Comparison of ENCODE assay signal across 8 mouse cellular contexts in genomic region chr2:94407021-94407420, GRCm38 (mm10). TPM values are rescaled to one million over a fixed set of nuclear protein-coding genes. Genes with fewer than 3 reads are reported as not detected.
DNase-seq lines count a peak whose midpoint lies in the region; ATAC-seq and TF ChIP-seq lines count a peak whose summit lies in the region.

No protein-coding gene starts in this region.

- no peaks in the 10 kb centered on the region for H3K9me3 ChIP-seq in embryonic facial prominence, embryonic 10.5 days
- H3K9me3 ChIP-seq in intestine, embryonic 14.5 days (ENCODE audit: control insufficient read depth, low read length) = no peaks in the 10 kb centered on the region
- no peaks in the 10 kb centered on the region for H3K9me3 ChIP-seq in midbrain, embryonic 13.5 days

- DNase-seq in thymus, adult 2 months = peak; percentile 22
- no peak for DNase-seq in thymus, adult 18-20 months
- peak; percentile 24 for DNase-seq in embryonic facial prominence, embryonic 10.5 days (ENCODE audit: low spot score)
- DNase-seq in intestine, embryonic 14.5 days (ENCODE audit: low spot score) = peak; percentile 69
- no peak for DNase-seq in urinary bladder, adult 2 months (ENCODE audit: low spot score)
- no peak for DNase-seq in cerebellum, adult 11 months

- peaks cover 7% of the 10 kb centered on the region for H3K4me1 ChIP-seq in thymus, adult 2 months (replicated peaks; ENCODE audit: control insufficient read depth, insufficient read depth, low read length)
- peaks cover 22% of the 10 kb centered on the region for H3K4me1 ChIP-seq in embryonic facial prominence, embryonic 10.5 days
- H3K4me1 ChIP-seq in intestine, embryonic 14.5 days (replicated peaks; ENCODE audit: control insufficient read depth, insufficient read depth, low read length) = peaks cover 15% of the 10 kb centered on the region; the same call in 1 of the 2 replicates
- peaks cover 39% of the 10 kb centered on the region for H3K4me1 ChIP-seq in midbrain, embryonic 13.5 days (replicated peaks)

- H3K27me3 ChIP-seq in thymus, adult 2 months (ENCODE audit: control insufficient read depth, insufficient read depth, low read length) = no peaks in the 10 kb centered on the region
- H3K27me3 ChIP-seq in embryonic facial prominence, embryonic 10.5 days (replicated peaks; ENCODE audit: low read depth, poor library complexity, severe bottlenecking) = no peaks in the 10 kb centered on the region
- no peaks in the 10 kb centered on the region for H3K27me3 ChIP-seq in intestine, embryonic 14.5 days (replicated peaks; ENCODE audit: control insufficient read depth, insufficient read depth, low read length)
- H3K27me3 ChIP-seq in midbrain, embryonic 13.5 days = no peaks in the 10 kb centered on the region

- peak overlapping the region; percentile 31; the same call in 1 of the 2 replicates for H3K4me3 ChIP-seq in thymus, adult 2 months (ENCODE audit: control insufficient read depth, insufficient read depth, low read length)
- peak overlapping the region; percentile 95 for H3K4me3 ChIP-seq in embryonic facial prominence, embryonic 10.5 days
- H3K4me3 ChIP-seq in intestine, embryonic 14.5 days (ENCODE audit: low read depth, low read length) = peak overlapping the region; percentile 82
- peak overlapping the region; percentile 97 for H3K4me3 ChIP-seq in midbrain, embryonic 13.5 days (replicated peaks)

- H3K9ac ChIP-seq in intestine, embryonic 14.5 days (ENCODE audit: low read length) = peak overlapping the region; percentile 85
- H3K9ac ChIP-seq in midbrain, embryonic 13.5 days (replicated peaks) = peak overlapping the region; percentile 90

- peak; percentile 17; the same call in 1 of the 2 replicates for ATAC-seq in intestine, embryonic 14.5 days (replicated peaks; ENCODE audit: low FRiP score, low TSS enrichment, low read depth)
- ATAC-seq in midbrain, embryonic 13.5 days = peak; percentile 31
- ATAC-seq in monocyte, adult 5-6 weeks (replicated peaks; ENCODE audit: insufficient number of reproducible peaks, low FRiP score, low TSS enrichment, poor library complexity, severe bottlenecking) = no peak

- TF ChIP-seq CTCF in thymus, adult 2 months (IDR thresholded peaks at IDR 0.05; ENCODE audit: borderline replicate concordance, control insufficient read depth, extremely low read depth, insufficient read depth, low read length, poor library complexity) = no peak

- peaks cover 5% of the 10 kb centered on the region for H3K36me3 ChIP-seq in thymus, adult 2 months (ENCODE audit: control insufficient read depth, insufficient read depth, low read length)
- peaks cover 32% of the 10 kb centered on the region for H3K36me3 ChIP-seq in embryonic facial prominence, embryonic 10.5 days (replicated peaks)
- H3K36me3 ChIP-seq in intestine, embryonic 14.5 days (ENCODE audit: control insufficient read depth, insufficient read depth, low read length) = peaks cover 19% of the 10 kb centered on the region
- H3K36me3 ChIP-seq in midbrain, embryonic 13.5 days = peaks cover 16% of the 10 kb centered on the region

- 0 out of 2 replicates have a peak overlapping the region, but pooled peaks have one; percentile 33 for H3K27ac ChIP-seq in thymus, adult 2 months (ENCODE audit: control insufficient read depth, insufficient read depth, low read length)
- peak overlapping the region; percentile 97; the same call in 1 of the 2 replicates for H3K27ac ChIP-seq in embryonic facial prominence, embryonic 10.5 days (replicated peaks)
- peak overlapping the region; percentile 82 for H3K27ac ChIP-seq in intestine, embryonic 14.5 days (ENCODE audit: low read depth)
- H3K27ac ChIP-seq in midbrain, embryonic 13.5 days = no peak overlapping the region

- H3K4me2 ChIP-seq in intestine, embryonic 14.5 days (ENCODE audit: low read length) = peak overlapping the region; percentile 93
- H3K4me2 ChIP-seq in midbrain, embryonic 13.5 days (replicated peaks) = peak overlapping the region; percentile 70

- WGBS in thymus, adult 2 months = under 1% methylated on average over 13 of the region's 13 CpGs
- WGBS in embryonic facial prominence, embryonic 10.5 days = 3% methylated on average over 13 of the region's 13 CpGs
- WGBS in intestine, embryonic 14.5 days = 3% methylated on average over 13 of the region's 13 CpGs
- 2% methylated on average over 13 of the region's 13 CpGs for WGBS in midbrain, embryonic 13.5 days

- TF ChIP-seq POLR2A in thymus, adult 2 months (IDR thresholded peaks at IDR 0.05; ENCODE audit: control insufficient read depth, extremely low read depth, insufficient read depth, low read length, poor library complexity) = no peak

RNA-seq across cellular contexts. Expression of gene Ttc17, which starts 0.5 kb away (rescaled TPM):
- 23.3 and 23.4 TPM in 2 replicates for polyA plus RNA-seq in thymus, adult 2 months (2012; rRNA removed)
- polyA plus RNA-seq in embryonic facial prominence, embryonic 10.5 days (2016; fragmentation: Nextera tagmentation; extraction: Ambion mirVana) = 13.4 and 15.0 TPM in 2 replicates
- 17.3 and 17.7 TPM in 2 replicates for polyA plus RNA-seq in intestine, embryonic 14.5 days (2014; fragmentation: Nextera tagmentation; extraction: Ambion mirVana)
- 21.7 and 22.7 TPM in 2 replicates for polyA plus RNA-seq in midbrain, embryonic 13.5 days (2015; fragmentation: Nextera tagmentation; extraction: Ambion mirVana)
- total RNA-seq in monocyte, adult 5-6 weeks (2017) = 39.2 to 67.6 TPM (median 63.9 TPM) in 3 replicates
- polyA plus RNA-seq in urinary bladder, adult 2 months (2012; rRNA removed) = 17.8 and 20.3 TPM in 2 replicates

RNA-seq across cellular contexts. Expression of gene Api5, which starts 30.9 kb away (rescaled TPM):
- polyA plus RNA-seq in thymus, adult 2 months (2012; rRNA removed) = 36.0 and 41.8 TPM in 2 replicates
- polyA plus RNA-seq in embryonic facial prominence, embryonic 10.5 days (2016; fragmentation: Nextera tagmentation; extraction: Ambion mirVana) = 224 and 230 TPM in 2 replicates
- polyA plus RNA-seq in intestine, embryonic 14.5 days (2014; fragmentation: Nextera tagmentation; extraction: Ambion mirVana) = 157 and 166 TPM in 2 replicates
- polyA plus RNA-seq in midbrain, embryonic 13.5 days (2015; fragmentation: Nextera tagmentation; extraction: Ambion mirVana) = 135 and 143 TPM in 2 replicates
- 147 to 181 TPM (median 151 TPM) in 3 replicates for total RNA-seq in monocyte, adult 5-6 weeks (2017)
- polyA plus RNA-seq in urinary bladder, adult 2 months (2012; rRNA removed) = 57.3 and 59.2 TPM in 2 replicates

Comparison
In these comparisons a context has a peak if more than half of its experiments do, and no peak if none do; other contexts are left out.
1. DNase-seq: peak in thymus, adult 2 months (single experiment), embryonic facial prominence, embryonic 10.5 days (single experiment) and intestine, embryonic 14.5 days (single experiment); none in thymus, adult 18-20 months (0 of 2), urinary bladder, adult 2 months (single experiment) and cerebellum, adult 11 months (single experiment).
2. H3K4me3 ChIP-seq: peak in every context shown above with its lines; median percentile 97 in midbrain, embryonic 13.5 days; 95 in embryonic facial prominence, embryonic 10.5 days; 82 in intestine, embryonic 14.5 days; 31 in thymus, adult 2 months.